Mouse (Mus musculus) left cerebral cortex, postnatal 10 days (tissue): ENCODE data around the gene Hydin. TPM values are rescaled to one million over a fixed set of nuclear protein-coding genes. Genes with fewer than 3 reads are reported as not detected.
"Not testable (repeated sequence)": the region's sequence is repeated elsewhere in the genome, so short reads cannot be mapped to it uniquely, and the experiment has no call there.

Experiments
- DNase-seq, 2 experiments: peaks; one replicate each; pipeline ENCODE4 v3.0.0; 2021 to 2022; ENCODE audit warnings: low spot score in 2 of 2, mixed read lengths in 1 of 2; ENCODE audit errors: extremely low spot score in 1 of 2
- intact Hi-C: fragments of 180-260 bp; cut with DNase I; formaldehyde crosslinking; loops from one replicate; pipeline ENCODE4 v1.15.1; 2025
- total RNA-seq, 2 experiments: library from RNA; stranded (reverse); gene quantifications; 2 replicates each; pipeline ENCODE4 v1.2.3; 2021

The Hydin gene
- total RNA-seq, 2 experiments from 2014 or later = 0.24 to 0.26 TPM

DNA sequence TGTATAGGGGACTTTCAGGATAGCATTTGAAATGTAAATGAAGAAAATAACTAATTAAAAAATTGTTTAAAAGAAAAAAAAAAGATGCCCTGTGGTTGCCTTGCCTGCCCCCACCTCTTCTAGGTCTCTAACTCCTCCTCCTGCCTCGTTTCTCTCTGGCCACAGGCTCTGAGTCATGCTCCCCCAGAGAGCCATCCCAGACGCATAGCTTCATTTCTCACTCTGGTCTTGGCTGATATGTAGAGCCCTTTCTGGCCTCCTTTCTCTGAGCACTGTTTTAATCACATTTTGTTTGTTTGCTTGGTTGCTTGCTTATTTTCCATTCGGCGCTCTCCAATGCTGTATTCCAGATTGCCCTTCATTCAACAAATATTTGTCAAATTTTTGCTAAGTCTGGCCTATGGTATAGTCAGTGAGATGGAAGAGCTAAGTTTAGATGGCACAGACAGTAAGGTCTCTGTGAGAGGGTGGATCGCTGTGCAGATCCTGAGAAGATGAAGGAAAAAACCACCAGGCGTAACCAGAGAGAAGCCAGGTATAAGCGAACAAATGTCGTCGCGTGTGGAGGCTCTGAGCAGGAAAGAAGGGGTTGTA lies 57.3 kb downstream of the Hydin start:
- DNase-seq = no peak
- intact Hi-C loops = no loop called here

DNA sequence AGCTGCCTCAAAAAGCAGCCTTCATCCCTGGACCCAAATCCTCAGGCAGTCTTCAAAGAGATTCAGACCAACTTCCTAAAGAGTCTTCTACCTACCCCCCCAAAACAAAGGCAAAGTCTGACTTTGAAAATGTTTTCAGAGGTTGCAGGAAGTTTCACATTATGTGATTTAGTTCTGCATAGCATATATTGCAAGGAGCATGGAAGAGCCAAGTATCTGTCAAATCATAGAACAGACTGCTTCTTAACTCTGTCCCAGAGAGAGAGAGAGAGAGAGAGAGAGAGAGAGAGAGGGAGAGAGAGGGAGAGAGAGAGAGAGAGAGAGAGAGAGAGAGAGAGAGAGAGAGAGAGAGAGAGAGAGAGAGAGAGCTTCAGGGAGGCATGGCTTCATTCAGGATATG lies 60.3 kb downstream of the Hydin start:
- DNase-seq, intact Hi-C loops: not testable (repeated sequence)

DNA sequence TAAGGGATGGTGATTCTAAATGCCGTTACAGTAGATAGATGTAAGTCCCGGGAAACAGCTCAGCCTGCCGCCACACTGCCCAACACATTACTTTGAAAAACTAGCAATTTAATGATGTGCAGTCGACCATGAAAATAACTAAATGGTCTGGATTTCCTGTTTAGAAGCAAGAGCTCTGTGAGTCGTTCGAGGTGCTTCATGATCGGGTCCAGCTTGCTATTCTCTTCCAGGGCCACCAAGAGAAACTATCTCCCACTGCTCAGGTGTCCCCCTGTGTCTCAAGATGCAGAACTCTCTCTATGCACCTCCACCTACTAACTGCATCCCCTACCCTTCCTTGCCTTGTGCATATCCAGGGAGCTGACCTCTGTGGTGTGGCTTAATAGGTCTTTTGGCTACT lies 66.6 kb downstream of the Hydin start:
- DNase-seq = no peak
- intact Hi-C loops = no loop called here

DNA sequence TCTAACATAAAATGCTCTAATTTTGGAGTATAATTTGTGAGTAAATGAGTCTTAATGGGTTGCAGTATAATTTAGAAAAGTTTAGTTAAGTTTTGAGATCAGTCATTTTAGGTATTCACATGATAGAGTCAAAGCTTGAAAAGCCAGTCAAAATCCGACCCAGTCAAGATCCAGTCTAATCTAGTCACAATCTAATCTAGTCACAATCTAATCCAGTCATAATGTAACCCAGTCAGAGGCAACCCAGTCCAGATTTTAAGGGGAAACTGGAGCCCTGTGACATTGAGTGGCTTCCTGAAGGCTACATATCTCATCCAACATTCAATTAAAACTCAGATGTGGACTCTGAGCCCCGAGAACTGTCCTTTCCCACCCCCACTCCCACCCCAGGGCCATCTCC lies 72.7 kb downstream of the Hydin start:
- DNase-seq = no peak
- intact Hi-C loops = no loop called here

DNA sequence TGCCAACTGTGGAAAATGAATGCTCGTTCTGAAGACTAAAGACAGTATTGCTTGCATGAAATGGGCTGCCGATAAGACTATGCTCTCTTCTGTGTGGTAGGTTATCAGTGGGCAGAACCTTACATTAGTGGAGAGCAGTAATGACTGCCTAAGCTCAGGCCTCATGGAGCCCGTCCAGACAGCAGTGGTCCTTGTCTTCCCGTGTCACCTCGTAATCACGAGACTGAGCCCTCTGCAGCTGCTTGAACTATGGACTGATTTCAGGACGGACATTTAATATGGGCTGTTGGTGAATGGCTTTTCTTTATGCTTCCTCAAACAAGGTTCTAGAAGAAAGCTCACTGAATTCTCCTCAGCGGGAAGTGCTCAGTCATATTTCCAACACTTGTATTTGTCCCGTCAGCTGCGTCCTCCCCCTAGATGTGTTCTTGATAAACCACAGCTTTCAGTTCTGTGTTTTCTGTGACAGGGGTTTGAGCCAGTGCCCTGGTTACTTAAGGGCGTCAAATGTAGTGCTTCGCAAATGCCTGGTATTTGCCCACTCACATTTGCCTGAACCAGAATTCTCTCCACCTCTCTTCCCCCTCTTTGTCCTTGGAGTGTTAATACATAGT lies 73.4 kb downstream of the Hydin start:
- DNase-seq = no peak
- intact Hi-C loops = no loop called here

DNA sequence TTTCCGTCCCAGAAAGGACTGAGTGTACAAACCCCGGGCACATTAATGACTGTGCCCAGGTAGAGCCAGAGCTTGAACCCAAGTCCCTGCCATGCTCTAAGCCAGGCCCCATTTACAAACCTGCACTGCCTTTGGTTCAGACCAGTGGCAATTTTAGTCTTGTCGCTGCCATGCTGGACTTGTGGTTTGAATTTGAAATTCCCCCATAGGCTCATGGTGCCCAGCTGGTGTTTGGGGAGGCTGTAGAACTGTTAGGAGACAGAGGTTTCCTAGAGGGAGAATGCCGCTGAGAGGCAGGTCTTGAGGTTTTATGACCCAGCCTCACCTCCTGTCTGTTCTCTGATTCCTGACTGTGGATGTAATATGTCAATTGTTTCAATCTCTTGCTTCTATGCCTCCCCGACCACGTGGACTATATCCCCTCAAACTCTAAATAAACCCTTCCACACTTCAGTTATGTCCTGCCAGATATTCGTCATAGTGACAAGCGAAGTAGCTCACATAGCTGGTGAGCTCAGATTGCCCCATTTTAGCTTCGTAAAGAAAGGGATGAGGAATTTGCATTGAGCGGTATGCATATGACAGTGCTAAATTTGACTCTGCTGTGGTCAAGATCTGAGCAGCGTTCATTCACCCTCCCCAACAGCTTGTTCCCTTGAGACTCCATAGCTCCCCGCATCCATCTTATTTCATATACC lies 79.1 kb downstream of the Hydin start:
- DNase-seq = no peak
- intact Hi-C loops = no loop called here

DNA sequence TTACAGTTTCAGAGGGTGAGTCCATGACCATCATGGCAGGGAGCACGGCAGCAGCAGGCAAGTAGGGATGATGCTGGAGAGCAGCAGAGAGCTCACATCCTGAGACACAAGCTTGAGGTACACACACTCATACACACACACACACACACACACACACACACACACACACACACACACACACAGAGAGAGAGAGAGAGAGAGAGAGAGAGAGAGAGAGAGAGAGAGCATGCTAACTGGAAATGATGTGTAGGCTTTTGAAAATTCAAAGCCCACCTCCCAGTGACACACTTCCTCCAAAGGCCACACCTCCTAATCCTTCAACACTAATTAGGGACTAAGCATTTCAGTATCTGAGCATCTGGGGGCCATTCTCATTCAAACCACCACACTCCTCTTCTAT lies 80.1 kb downstream of the Hydin start:
- intact Hi-C loops = no loop called here

DNA sequence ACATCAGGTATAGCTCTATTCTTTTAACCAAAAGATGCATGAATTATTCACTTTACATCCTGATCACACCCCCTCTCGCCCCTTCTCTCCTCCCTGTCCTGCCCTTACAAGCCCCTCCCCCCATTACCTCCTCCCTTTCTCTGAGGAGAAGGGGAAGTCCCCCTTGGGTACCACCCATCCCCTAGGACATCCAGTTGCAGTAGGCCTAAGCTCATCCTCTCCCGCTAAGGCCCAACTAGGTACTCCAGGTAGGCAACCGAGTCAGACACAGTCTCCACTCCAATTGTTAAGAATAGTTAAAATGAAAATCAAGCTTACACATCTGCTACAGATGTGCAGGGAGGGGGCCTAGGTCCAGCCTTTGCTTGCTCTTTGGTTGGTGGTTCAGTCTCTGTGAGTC lies 83.9 kb downstream of the Hydin start:
- intact Hi-C loops = no loop called here
- DNase-seq = no peak

More for the DNA sequence above, 80.1 kb downstream of the Hydin start:
- DNase-seq = no peak

DNA sequence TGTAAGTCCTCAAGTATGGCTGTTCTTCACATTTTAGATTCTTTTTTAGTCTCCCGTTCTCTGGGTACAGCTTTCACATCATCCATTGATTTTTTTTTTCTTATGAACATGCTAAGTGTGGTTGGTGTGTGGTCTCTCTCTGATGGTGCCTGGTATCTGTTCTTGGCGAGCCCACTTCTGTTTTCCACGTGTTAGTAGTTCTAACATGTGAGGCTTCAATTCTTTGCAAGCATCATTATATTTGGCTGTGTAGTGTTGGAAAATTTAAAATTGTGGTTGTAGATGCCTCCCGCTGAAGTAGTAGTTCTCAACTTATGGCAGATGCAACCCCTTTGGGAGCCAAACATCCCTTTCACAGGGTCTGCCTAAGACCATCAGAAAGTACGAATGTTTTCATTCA lies 85.1 kb downstream of the Hydin start:
- no peak for DNase-seq
- intact Hi-C loops = no loop called here

DNA sequence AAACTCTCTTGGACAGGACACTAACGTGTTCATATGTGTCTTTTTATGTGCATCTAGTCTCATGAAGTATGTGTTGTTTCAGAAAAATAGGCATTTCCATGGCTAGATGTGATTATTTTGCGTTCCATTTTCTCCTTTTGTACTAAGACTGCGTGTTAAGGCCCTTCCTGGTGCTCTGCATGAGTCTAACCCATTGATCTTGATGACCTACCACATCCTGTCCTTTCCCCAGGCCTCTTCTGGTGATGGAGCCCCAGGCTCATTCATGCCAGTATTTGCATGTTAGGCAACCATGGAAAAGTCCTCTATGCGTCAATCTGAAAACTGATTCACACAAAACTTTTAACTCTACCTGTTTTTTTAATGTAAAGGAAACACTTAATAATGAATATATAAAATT lies 96.2 kb downstream of the Hydin start:
- no peak for DNase-seq
- intact Hi-C loops = no loop called here

DNA sequence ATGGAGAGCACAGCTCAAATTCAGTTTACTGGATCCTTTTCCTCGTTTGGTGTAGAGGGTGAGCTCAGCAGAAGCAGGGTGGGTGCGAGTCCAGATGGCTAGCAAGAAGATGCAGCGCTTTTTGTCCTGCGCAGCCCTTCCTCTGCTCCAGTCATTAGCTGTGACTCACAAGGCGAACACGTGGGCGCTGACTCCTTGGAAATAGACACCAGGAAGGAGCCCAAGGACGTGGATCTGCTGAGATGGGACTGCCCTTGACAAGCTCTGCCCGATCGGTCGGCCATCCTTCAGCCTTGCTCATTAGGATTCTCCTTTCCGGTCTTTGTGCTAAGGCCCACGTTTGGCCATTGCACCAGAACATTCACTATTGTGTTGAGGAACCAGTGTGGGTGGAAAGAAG lies 106.1 kb downstream of the Hydin start:
- intact Hi-C loops = no loop called here
- no peak for DNase-seq

DNA sequence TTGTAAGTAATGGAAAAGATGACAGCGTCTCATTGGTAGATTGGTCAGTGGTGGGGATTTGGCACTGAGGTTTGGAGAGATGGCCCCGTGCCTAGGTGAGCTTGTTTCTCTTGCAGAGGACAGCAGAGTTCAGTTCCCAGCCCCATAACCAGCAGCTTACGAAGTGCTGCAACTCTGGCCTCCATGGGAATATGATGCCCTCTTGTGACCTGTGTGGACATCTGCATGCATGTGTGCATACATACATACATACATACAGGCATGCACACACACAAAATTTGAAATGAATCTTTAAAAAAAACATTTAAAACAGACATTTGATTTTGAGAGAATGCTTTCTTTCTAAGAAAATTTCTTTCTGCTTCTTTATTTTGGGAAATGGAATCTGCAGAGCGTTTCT lies 106.9 kb downstream of the Hydin start:
- DNase-seq = no peak
- intact Hi-C loops = no loop called here

DNA sequence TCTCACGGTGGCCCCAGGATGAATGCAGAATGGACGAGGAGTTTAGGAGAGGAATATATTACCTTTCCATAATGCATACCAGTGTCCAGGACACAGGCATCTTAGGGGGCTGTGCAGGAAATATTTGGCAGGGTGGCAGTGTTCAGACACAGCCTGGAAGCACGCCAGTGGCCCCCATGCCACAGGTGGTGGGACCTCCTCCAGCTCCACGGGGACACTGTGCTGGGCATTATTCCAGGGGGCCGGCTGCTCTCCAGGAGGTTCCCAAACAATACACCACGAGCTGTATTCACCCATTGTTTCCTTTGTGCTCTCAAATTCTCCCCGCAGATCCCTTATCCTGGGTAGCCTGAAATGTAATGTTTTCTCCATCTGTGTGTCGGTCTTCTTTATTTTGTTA lies 116.0 kb downstream of the Hydin start:
- peak in 1 of 2 experiments; percentile 32 for DNase-seq
- intact Hi-C loops = no loop called here

DNA sequence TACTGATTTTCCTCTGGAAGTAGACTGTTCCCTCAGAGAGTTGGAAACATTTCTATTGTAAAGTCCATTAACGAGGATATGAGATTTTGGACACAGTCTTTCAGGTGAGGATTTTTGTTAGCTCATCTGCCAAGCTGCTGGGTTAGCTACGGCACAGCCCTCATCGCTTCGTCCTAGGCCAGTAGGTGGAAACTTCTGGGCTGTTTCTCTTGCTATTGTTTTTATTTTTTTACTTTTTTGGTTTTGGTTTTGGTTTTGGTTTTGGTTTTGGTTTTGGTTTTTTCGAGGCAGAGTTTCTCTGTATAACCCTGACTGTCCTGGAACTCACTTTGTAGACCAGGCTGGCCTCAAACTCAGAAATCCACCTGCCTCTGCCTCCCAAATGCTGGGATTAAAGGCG lies 117.9 kb downstream of the Hydin start:
- intact Hi-C loops, DNase-seq: not testable (repeated sequence)

DNA sequence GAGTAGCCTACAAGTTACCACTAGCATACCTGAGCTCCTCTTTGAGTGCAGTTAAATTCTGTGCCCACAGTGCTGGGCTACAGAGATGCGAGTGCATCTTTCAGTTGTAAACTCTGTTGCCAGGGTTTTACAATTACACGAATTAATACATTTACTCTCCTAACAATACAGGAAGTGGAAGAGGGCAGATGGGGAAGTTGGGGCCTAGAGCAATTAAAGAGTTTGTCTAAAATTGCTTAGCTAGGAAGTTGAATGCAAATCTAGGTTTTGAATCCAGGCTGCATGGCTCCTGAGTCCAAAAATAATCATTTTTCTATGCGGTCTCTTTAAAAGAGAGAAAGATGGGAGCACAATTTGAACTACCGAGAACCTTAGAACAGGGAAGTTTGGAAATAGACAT lies 128.9 kb downstream of the Hydin start:
- intact Hi-C loops = no loop called here
- DNase-seq = no peak

DNA sequence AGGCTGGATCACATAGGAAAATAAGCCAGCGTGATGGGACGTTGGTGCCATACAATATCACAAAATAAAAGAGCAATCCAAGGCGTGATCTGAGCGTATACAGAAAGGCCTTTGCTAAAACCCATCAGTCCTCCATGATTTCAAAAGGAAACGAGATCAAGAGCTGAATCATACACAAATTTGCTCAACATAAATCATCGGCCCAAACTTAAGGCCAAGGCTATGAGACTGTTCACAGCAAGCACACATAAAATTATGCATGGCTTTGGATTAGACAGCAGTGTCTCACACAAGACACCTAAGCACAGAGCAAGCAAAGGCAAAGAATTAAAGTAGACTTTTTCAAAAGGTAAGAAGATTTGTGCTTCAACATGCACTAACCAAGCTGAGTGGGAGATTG lies 133.8 kb downstream of the Hydin start:
- no peak for DNase-seq
- intact Hi-C loops = no loop called here

DNA sequence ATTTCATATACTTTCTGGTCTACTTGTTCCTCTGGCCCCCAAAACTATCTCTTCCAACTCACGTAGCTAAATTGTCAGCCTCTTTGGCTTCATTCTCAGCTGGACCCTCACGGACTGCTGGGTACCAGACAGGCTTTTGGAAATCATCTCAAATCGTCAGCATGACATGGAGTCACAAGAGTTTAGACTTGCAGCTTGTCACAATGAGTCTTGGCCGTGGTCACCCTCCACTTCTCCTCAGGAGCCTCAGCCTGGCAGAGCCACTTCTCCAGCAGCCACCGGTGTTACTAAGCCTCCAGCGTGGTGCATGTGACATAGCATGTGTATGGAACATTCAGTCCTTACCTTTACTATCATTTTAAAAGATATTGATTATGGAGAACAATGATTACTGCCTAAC lies 135.5 kb downstream of the Hydin start:
- intact Hi-C loops = no loop called here
- DNase-seq = no peak

DNA sequence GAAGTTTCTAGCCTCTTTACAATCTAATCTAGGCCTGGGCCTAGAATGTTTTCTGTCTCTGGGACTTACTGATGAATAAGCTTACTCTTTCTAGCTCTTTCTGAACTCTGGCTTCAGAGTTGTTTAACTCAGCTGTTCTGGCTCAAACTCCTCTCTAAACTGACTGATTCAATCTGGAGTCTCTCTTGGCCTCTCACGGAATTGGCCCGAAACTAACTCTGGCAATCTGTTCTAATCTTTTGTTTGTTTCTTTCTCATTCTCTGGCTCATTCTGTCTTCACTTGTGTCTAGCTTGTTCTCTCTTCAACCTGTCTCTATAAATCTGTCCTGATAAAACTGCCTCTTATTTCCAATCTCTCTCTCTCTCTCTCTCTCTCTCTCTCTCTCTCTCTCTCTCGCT lies 137.7 kb downstream of the Hydin start:
- no peak for DNase-seq
- intact Hi-C loops = no loop called here

DNA sequence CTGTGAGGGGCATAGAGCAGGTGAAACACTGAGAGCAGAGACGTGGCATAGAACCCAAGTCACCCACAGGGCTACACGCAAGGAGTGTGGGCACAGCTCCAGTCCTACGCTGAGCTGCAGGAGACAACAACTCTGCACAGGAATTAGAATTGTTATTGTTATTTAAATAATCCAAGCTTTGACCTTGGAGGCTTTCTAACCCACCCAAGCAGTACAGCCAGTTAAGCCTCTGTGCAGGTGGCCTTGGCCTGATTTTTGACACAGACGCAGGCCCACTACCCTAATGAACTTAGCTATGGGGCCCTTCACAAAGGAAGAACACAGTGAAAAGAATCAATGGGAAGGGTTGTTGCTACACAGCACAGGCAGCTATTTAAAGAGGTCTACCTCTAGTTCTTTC lies 148.3 kb downstream of the Hydin start:
- DNase-seq = no peak
- intact Hi-C loops = no loop called here

DNA sequence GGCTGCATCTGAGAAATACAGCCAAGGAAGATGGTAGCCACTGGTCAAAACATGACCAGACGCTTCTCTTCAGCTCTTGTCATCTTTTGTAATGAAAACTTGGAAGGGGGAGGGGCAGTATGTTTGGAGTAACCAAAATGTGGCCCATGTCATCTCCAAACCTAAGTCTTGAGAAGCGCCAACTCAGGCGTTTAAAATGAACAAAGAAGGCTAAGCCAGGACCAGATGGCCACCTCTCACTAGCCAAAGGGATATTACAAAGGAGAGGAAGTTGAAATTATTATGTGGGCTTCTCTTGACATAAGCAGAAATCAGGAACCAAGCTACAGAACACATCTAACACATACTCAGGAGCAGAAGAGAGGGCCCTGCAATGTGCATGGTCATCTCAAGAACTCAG lies 150.2 kb downstream of the Hydin start:
- no peak for DNase-seq
- intact Hi-C loops = no loop called here

DNA sequence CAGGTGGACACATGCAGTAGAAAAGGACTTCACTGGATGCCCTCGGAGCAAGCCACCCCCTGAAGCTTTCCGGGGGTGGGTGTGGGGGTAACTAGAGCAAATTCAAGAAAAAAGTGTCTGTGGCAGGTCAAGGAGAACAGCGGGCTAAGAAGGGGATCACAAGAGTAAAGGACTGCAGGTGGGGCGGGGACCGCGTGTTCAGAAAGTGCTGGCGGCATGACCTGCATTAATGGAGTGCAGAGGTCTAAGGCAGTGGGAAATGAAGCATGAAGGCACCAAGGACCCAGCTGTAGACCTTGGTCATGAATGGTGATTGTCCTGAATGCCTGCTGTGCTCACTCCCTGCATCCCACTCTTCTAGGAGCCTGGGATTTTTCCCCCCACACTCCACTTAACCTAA lies 151.0 kb downstream of the Hydin start:
- intact Hi-C loops = no loop called here

More for the DNA sequence above, 151.0 kb downstream of the Hydin start:
- no peak for DNase-seq
